Mouse (Mus musculus) left cerebral cortex, postnatal 14 days (tissue): Measurements from ENCODE around the gene Shank3. TPM values are rescaled to one million over a fixed set of nuclear protein-coding genes. Genes with fewer than 3 reads are reported as not detected.
A peak's percentile ranks its signal among the peaks of the same experiment; 100 is the strongest.

ENCODE experiments used
- DNase-seq, 2 experiments: peaks; one replicate each; pipeline ENCODE4 v3.0.0; 2021 to 2022; ENCODE audit warnings: low spot score in 2 of 2, mixed read lengths in 1 of 2
- intact Hi-C: fragments of 180-260 bp; cut with DNase I; formaldehyde crosslinking; loops from one replicate; pipeline ENCODE4 v1.15.1; 2025
- long read RNA-seq, 2 experiments: library from polyadenylated mRNA; stranded (forward); transcript quantifications; one replicate each; pipeline ENCODE4 v2.0.0; 2021
- total RNA-seq, 2 experiments: library from RNA; stranded (reverse); gene quantifications; 2 replicates each; pipeline ENCODE4 v1.2.3; 2021

Gene Shank3
- total RNA-seq = 100 to 1,000 TPM; 237 to 253 TPM
- long read RNA-seq, experiment 1, partial matches to known transcripts = 13 of 66 reads
- long read RNA-seq, experiment 1, other reads (novel, unspliced or antisense) = 53 of 66 reads
- long read RNA-seq, experiment 2, partial matches to known transcripts = 14 of 64 reads
- long read RNA-seq, experiment 2, other reads (novel, unspliced or antisense) = 50 of 64 reads

- DNase-seq = peak in 1 of 2 experiments; percentile 34
- intact Hi-C loops = no loop called here
Measured at GRCm38 (mm10) chr15:89498961-89499688, at the start of gene Shank3. Shank3 (plus strand) TSS chr15:89499623.

- intact Hi-C loops = no loop called here
- no peak for DNase-seq
Measured at GRCm38 (mm10) chr15:89452906-89453864, 46.2 kb upstream of the Shank3 start.

- intact Hi-C loops = no loop called here
- peak; percentile 63 for DNase-seq
Measured at GRCm38 (mm10) chr15:89453865-89454478, 45.5 kb upstream of the Shank3 start, which contains the start of gene Mapk8ip2. Mapk8ip2 (plus strand) TSS chr15:89453913.

- no peak for DNase-seq
- intact Hi-C loops = no loop called here
Measured at GRCm38 (mm10) chr15:89454857-89455256, 44.6 kb upstream of the Shank3 start.

- intact Hi-C loops = no loop called here
Measured at GRCm38 (mm10) chr15:89455642-89456041, 43.8 kb upstream of the Shank3 start.

GRCm38 (mm10) chr15:89458942-89459341, 40.5 kb upstream of the Shank3 start:
- no peak for DNase-seq
- intact Hi-C loops = no loop called here

More at GRCm38 (mm10) chr15:89455642-89456041, 43.8 kb upstream of the Shank3 start:
- DNase-seq = no peak

GRCm38 (mm10) chr15:89459821-89460220, 39.6 kb upstream of the Shank3 start:
- DNase-seq = no peak
- intact Hi-C loops = no loop called here

- DNase-seq = no peak
Measured at GRCm38 (mm10) chr15:89460298-89460697, 39.1 kb upstream of the Shank3 start.

GRCm38 (mm10) chr15:89461321-89461720, 38.1 kb upstream of the Shank3 start:
- DNase-seq = no peak
- intact Hi-C loops = no loop called here

More at GRCm38 (mm10) chr15:89460298-89460697, 39.1 kb upstream of the Shank3 start:
- intact Hi-C loops = no loop called here

GRCm38 (mm10) chr15:89462176-89462575, 37.2 kb upstream of the Shank3 start:
- intact Hi-C loops = no loop called here
- DNase-seq = no peak

- intact Hi-C loops = no loop called here
- DNase-seq = no peak
Measured at GRCm38 (mm10) chr15:89463334-89464235, 35.8 kb upstream of the Shank3 start.

GRCm38 (mm10) chr15:89465052-89465451, 34.4 kb upstream of the Shank3 start:
- peak in 1 of 2 experiments; percentile 71 for DNase-seq
- intact Hi-C loops = no loop called here

- no peak for DNase-seq
- intact Hi-C loops = no loop called here
Measured at GRCm38 (mm10) chr15:89468577-89468976, 30.8 kb upstream of the Shank3 start.

- DNase-seq = no peak
- intact Hi-C loops = no loop called here
Measured at GRCm38 (mm10) chr15:89471476-89471875, 27.9 kb upstream of the Shank3 start.

GRCm38 (mm10) chr15:89473370-89473769, 26.1 kb upstream of the Shank3 start:
- no peak for DNase-seq
- intact Hi-C loops = no loop called here

GRCm38 (mm10) chr15:89473921-89474320, 25.5 kb upstream of the Shank3 start:
- intact Hi-C loops = no loop called here
- no peak for DNase-seq

GRCm38 (mm10) chr15:89474596-89475292, 24.7 kb upstream of the Shank3 start:
- intact Hi-C loops = no loop called here
- no peak for DNase-seq

GRCm38 (mm10) chr15:89475293-89475600, 24.2 kb upstream of the Shank3 start:
- intact Hi-C loops = no loop called here
- DNase-seq = no peak
